Mouse (Mus musculus) hindbrain, embryonic 13.5 days (tissue): Measurements from ENCODE around the gene Olfr1428. TPM values are rescaled to one million over a fixed set of nuclear protein-coding genes. Genes with fewer than 3 reads are reported as not detected.
"Not testable (repeated sequence)": the region's sequence is repeated elsewhere in the genome, so short reads cannot be mapped to it uniquely, and the experiment has no call there.

ENCODE experiments used
- ATAC-seq: fragments of 200-750 bp; cut with Nextera tagmentation; 2 replicates; pipeline ENCODE4 v1.8.0; 2017; ENCODE audit warnings: moderate TSS enrichment; ENCODE audit not compliant: low FRiP score
- H3K27ac ChIP-seq: fragments of 300-500 bp; sonication (generic); 2 replicates; pipeline ENCODE4 v1.5.1; 2015; ENCODE audit warnings: inconsistent platforms, mild to moderate bottlenecking, moderate library complexity
- H3K27me3 ChIP-seq: fragments of 300-500 bp; sonication (generic); 2 replicates; pipeline ENCODE4 v1.6.1; 2015; ENCODE audit warnings: mild to moderate bottlenecking, inconsistent platforms
- H3K36me3 ChIP-seq: fragments of 300-500 bp; sonication (generic); 2 replicates; pipeline ENCODE4 v1.6.1; 2015; ENCODE audit warnings: mild to moderate bottlenecking, inconsistent platforms
- H3K4me1 ChIP-seq: fragments of 300-500 bp; sonication (generic); replicated peaks from 2 replicates; pipeline ENCODE4 v1.6.1; 2015; ENCODE audit warnings: inconsistent platforms
- H3K4me2 ChIP-seq: fragments of 300-500 bp; sonication (generic); 2 replicates; pipeline ENCODE4 v1.6.1; 2015; ENCODE audit warnings: inconsistent platforms, mild to moderate bottlenecking, moderate library complexity
- H3K4me3 ChIP-seq: fragments of 300-500 bp; sonication (generic); 2 replicates; pipeline ENCODE4 v1.5.1; 2015; ENCODE audit warnings: mild to moderate bottlenecking, inconsistent platforms
- H3K9ac ChIP-seq: fragments of 300-500 bp; sonication (generic); 2 replicates; pipeline ENCODE4 v1.6.1; 2015; ENCODE audit warnings: mild to moderate bottlenecking, inconsistent platforms
- H3K9me3 ChIP-seq: fragments of 300-500 bp; sonication (generic); 2 replicates; pipeline ENCODE4 v1.6.1; 2016; ENCODE audit warnings: inconsistent platforms
- WGBS: fragments of 180-500 bp; shearing (Covaris S2); methylation state at CpG from one replicate; pipeline ENCODE4 v1.1.7; 2015; 5-methylcytosine and 5-hydroxymethylcytosine counted together
- polyA plus RNA-seq: library from polyadenylated mRNA; unstranded; fragments of >200 nt; fragmentation: Nextera tagmentation; extraction: Ambion mirVana; gene quantifications from 2 replicates; pipeline ENCODE4 v1.2.1, GENCODE M21; 2015

Gene Olfr1428
- not detected in 2 replicates for polyA plus RNA-seq

DNA sequence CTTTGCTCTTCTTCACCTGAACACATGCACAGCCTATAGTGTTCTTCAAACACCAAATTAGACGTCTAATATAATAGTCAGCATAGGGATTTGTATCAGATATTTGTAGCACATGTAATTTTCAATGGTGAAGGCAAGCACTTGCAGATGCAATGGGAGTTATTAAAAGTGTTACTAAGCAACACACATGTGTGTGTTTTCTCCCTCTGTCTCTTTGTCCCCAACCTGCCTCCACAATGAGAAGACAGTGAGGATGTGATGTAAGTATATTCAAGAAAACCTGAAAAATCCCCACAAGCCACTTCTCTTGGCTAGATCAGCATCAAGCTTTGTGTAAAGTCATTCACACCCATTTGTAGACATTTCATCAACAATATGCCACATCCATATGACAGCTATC is at the start of gene Olfr1428:
Gene Olfr1428 (minus strand): TSS at position 101 of the 400 bp plus-strand sequence.
- Histone ChIP-seq H3K9me3 (no peaks in the 10 kb centered on the region), H3K27ac (no peak within 1 kb of the TSS), H3K4me3 (no peak within 1 kb of the TSS), H3K4me2 (no peak within 1 kb of the TSS), H3K4me1 (no peaks in the 10 kb centered on the region), H3K27me3 (no peaks in the 10 kb centered on the region), H3K9ac (no peak within 1 kb of the TSS), H3K36me3 (no peaks in the 10 kb centered on the region)
- ATAC-seq, result no peak
- WGBS, result 85% methylated on average over 1 of the region's 1 CpGs

DNA sequence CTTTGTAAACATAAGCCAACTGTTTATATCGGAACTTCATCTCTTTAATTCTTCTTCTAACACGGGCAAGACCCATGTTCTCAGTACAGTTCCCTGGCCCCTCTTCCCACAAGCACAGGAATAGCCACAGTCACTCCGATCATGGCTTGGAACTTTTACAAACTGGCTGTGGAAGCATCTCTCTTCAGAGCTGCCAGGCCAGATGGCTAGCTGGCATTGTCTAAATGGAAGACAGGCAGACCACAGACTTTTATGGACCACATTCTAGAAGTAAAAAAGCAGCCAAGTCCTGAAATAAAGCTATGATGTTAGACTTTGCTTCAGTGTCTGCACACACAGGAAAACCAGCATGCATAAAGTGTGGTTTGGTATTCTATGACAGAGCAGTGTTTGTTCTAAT is 29.8 kb upstream of the Olfr1428 start:
- Histone ChIP-seq H3K27ac (no peak overlapping the region), H3K4me1 (no peaks in the 10 kb centered on the region), H3K9ac (no peak overlapping the region), H3K4me2 (no peak overlapping the region), H3K36me3 (no peaks in the 10 kb centered on the region), H3K27me3 (no peaks in the 10 kb centered on the region), H3K4me3 (no peak overlapping the region), H3K9me3 (no peaks in the 10 kb centered on the region)
- ATAC-seq, result no peak
- 95% methylated on average over 3 of the region's 3 CpGs for WGBS

DNA sequence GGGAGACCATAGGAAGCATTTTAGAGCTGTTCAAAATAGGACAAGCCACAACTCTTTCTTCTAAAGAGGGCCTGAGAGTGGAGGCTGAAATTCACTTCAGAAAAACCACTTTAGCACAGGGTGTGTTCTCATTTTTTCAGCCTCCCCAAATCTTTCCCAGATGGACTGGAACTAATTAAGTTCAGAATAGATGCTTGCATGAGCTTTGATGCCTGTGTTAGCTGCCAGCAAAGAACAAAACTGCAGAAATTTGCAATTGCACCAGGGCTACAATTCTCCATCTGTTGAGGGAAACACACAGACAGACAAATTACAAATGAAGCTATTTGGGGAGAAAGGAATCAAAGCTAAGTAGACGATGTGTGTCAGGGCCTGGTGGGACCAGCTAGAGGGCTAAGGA is 27.7 kb upstream of the Olfr1428 start:
- H3K9ac ChIP-seq, result no peak overlapping the region
- no peaks in the 10 kb centered on the region for H3K9me3 ChIP-seq
- WGBS, result 51% methylated on average over 1 of the region's 1 CpGs
- H3K4me3 ChIP-seq, result no peak overlapping the region
- H3K27ac ChIP-seq, result no peak overlapping the region
- no peak for ATAC-seq
- no peaks in the 10 kb centered on the region for H3K36me3 ChIP-seq
- H3K4me2 ChIP-seq, result no peak overlapping the region
- no peaks in the 10 kb centered on the region for H3K27me3 ChIP-seq
- H3K4me1 ChIP-seq, result no peaks in the 10 kb centered on the region

DNA sequence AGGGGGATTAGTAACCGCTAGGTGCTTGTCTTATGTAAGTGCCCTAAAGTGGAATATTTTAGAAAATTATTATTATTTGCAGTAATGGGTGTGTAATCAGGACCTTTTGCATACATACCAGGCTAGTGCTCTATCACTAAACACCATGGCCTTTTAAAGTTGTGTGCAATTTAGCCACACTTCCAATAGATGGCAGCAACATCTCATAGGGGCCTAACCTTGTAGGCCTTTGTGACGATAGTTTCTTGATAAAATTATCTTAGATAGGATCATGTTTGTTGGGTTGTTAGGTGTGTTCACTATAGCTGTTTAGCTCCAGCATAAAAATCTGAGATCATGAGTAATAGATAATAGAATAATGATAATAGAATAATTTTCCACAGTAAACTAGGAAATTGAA is 18.6 kb upstream of the Olfr1428 start:
- Histone ChIP-seq H3K4me1 (no peaks in the 10 kb centered on the region), H3K9ac (no peak overlapping the region), H3K27ac (no peak overlapping the region), H3K4me3 (no peak overlapping the region), H3K27me3 (no peaks in the 10 kb centered on the region), H3K36me3 (no peaks in the 10 kb centered on the region), H3K4me2 (no peak overlapping the region), H3K9me3 (no peaks in the 10 kb centered on the region)
- WGBS, result 39% methylated on average over 2 of the region's 2 CpGs
- ATAC-seq, result no peak

DNA sequence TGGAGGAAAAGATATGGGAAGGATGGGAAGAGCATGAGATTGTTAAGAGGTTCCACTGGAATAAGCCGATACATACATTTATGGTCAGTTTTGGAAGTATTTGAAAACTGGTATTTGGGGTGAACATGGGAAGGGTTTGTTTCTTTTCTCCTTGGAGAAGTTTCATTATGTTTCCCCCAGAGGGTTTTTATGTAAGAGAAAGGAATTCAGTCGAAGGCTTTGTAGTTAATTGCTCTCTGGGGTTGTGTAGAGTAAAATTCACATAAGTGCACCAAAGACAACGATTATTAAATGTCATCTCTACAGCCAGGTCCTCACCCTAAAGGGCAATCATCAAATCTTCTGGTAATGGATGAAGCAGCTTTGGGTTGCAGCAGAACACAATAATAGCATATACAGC is 7.4 kb upstream of the Olfr1428 start, which contains the start of gene Olfr76:
Gene Olfr76 (minus strand): TSS at position 101 of the 400 bp plus-strand sequence.
- Histone ChIP-seq H3K27me3 (no peaks in the 10 kb centered on the region), H3K4me3 (no peak within 1 kb of the TSS), H3K9ac (no peak within 1 kb of the TSS), H3K27ac (no peak within 1 kb of the TSS), H3K4me1 (no peaks in the 10 kb centered on the region), H3K9me3 (no peaks in the 10 kb centered on the region), H3K36me3 (no peaks in the 10 kb centered on the region), H3K4me2 (no peak within 1 kb of the TSS)
- 83% methylated on average over 3 of the region's 3 CpGs for WGBS
- no peak for ATAC-seq

DNA sequence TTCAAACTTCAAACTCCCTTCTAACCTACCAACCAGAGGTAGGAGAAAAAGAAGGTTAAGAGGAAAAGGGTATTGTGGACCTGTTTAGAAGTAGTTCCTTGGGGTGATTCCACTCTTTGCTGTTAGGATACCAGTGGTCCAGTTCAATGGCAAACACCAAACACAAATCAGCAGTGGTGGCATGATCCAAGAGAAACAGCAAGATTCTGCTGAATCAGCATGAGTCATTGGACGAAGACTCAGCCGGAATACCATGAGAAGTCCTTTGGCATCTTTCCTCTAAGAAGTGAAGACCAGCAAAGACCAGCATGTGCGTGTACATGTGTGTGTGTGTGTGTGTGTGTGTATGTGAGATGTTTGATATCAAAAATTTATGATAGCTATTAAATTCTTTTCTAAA is 767 bp upstream of the Olfr1428 start:
- Histone ChIP-seq H3K27ac (no peak overlapping the region), H3K27me3 (no peaks in the 10 kb centered on the region), H3K4me3 (no peak overlapping the region), H3K4me1 (no peaks in the 10 kb centered on the region), H3K4me2 (no peak overlapping the region), H3K9ac (no peak overlapping the region), H3K36me3 (no peaks in the 10 kb centered on the region), H3K9me3 (no peaks in the 10 kb centered on the region)
- no peak for ATAC-seq
- WGBS, result 95% methylated on average over 3 of the region's 3 CpGs

DNA sequence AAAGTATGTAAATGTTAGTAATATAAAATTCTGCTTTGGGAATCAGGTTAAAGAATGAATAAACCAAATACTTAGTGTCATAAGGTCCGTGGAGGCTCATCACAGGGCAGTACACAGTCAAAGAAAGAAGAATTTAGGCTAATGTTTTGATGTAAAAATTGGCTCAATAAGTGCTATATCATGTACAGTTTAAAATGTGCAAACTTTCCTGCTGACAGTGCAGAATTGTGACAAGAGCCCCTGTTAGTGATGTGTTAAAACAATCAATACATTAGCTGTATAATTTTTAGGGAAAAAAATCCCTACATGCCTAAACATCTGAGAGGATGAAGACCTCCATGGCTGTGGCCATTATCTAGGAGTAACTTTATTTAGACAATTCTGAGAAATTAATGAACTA is 1.9 kb downstream of the Olfr1428 start:
- ATAC-seq, result no peak

DNA sequence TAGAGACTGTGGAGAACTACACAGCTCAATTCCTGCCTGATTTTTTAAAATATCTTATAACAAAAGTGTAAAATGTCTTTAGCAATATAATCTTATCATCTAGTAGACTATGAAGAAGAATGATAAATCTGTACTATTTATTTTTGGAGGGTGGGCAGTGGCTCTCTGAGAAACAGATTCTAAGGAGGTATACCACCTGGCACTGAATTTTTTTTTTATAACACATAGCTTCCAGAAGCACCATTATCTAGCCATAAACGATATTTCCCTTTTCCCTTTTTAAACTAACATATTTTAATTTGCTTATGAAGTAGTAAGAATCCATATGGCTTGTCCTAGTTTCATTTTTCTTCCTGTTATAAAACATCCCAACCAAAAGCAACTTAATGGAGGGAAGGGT is 11.2 kb downstream of the Olfr1428 start:
- Histone ChIP-seq H3K27ac (no peak overlapping the region), H3K4me3 (no peak overlapping the region), H3K4me1 (no peaks in the 10 kb centered on the region), H3K4me2 (no peak overlapping the region), H3K36me3 (no peaks in the 10 kb centered on the region), H3K9me3 (no peaks in the 10 kb centered on the region), H3K27me3 (no peaks in the 10 kb centered on the region), H3K9ac (no peak overlapping the region)
- no peak for ATAC-seq
- 65% methylated on average over 1 of the region's 1 CpGs for WGBS

More for the DNA sequence above, 1.9 kb downstream of the Olfr1428 start:
- Histone ChIP-seq H3K9ac (no peak overlapping the region), H3K4me1 (no peaks in the 10 kb centered on the region), H3K4me3 (no peak overlapping the region), H3K4me2 (no peak overlapping the region), H3K36me3 (no peaks in the 10 kb centered on the region), H3K9me3 (no peaks in the 10 kb centered on the region), H3K27ac (no peak overlapping the region), H3K27me3 (no peaks in the 10 kb centered on the region)
- WGBS, result 67% methylated on average over 1 of the region's 1 CpGs

DNA sequence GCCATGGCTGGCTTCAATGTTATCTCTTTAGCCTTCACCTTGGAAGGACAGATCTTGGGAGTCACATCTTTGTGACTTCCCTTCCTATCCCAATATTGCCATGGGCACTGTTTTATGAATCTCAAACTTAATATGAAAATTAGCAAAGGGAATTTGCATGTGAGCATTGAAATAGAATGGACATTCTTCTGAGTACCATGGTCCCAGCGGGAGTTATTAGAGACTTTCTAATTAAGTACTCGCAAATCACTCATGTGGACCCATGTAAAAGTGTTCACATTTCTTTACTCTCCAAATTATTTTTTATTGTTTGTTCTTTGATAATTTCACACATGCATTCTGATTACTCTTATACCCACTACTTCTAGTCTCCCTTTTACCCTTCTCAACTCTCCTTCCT is 12.5 kb downstream of the Olfr1428 start, which contains the start of gene Olfr1427:
Gene Olfr1427 (minus strand): TSS at position 101 of the 400 bp plus-strand sequence.
- no peak within 1 kb of the TSS for H3K4me3 ChIP-seq
- H3K27ac ChIP-seq, result no peak within 1 kb of the TSS
- no peaks in the 10 kb centered on the region for H3K4me1 ChIP-seq
- 91% methylated on average over 2 of the region's 2 CpGs for WGBS
- H3K36me3 ChIP-seq, result no peaks in the 10 kb centered on the region
- no peak for ATAC-seq
- H3K9ac ChIP-seq, result no peak within 1 kb of the TSS
- H3K9me3 ChIP-seq, result no peaks in the 10 kb centered on the region
- no peaks in the 10 kb centered on the region for H3K27me3 ChIP-seq
- no peak within 1 kb of the TSS for H3K4me2 ChIP-seq

DNA sequence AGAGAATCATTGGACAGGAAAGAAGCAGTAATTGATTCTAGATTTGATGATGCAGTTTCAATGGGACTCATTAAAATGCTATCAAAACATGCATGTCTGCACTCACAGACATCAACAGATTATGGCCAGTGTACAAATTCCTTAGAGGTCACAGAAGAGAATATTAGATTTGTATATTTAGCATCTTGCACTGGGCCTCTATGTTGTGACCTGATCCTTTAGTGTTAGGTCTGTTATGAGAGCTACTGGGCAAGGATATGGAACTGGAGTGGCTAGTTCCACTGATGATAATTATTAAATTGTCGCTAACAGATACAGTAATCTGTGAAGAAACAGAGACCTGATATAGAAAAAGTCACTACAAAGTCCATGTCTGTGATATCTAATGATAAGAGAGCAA is 23.8 kb downstream of the Olfr1428 start, which contains the start of gene Olfr1426:
Gene Olfr1426 (minus strand): TSS at position 101 of the 400 bp plus-strand sequence.
- H3K4me3 ChIP-seq, result no peak within 1 kb of the TSS
- no peak within 1 kb of the TSS for H3K9ac ChIP-seq
- no peaks in the 10 kb centered on the region for H3K4me1 ChIP-seq
- H3K27ac ChIP-seq, result no peak within 1 kb of the TSS
- H3K9me3 ChIP-seq, result no peaks in the 10 kb centered on the region
- H3K36me3 ChIP-seq, result no peaks in the 10 kb centered on the region
- ATAC-seq, result no peak
- WGBS, result 91% methylated on average over 1 of the region's 1 CpGs
- H3K4me2 ChIP-seq, result no peak within 1 kb of the TSS
- H3K27me3 ChIP-seq, result no peaks in the 10 kb centered on the region

DNA sequence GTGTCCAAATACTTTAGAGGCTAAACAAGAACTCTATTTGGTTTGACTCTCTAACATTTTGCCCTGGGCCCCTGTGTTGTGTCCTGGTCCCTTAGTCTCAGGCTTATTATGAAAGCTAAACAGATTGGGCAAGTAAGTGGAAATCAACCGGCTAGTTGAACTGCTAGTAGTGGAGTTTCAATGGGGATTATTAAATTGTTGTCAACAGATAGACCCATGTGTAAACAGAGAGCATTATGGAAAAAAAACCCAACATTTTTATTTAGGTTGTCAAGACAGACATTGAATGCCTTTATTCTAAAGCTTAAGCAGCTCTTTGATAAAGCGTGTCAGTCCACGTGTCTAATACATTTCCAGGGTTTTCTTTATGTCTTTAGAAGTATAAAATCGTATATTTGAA is 38.1 kb downstream of the Olfr1428 start, which contains the start of gene Olfr1425:
Gene Olfr1425 (minus strand): TSS at position 101 of the 400 bp plus-strand sequence.
- H3K27me3 ChIP-seq, H3K4me1 ChIP-seq, H3K27ac ChIP-seq, ATAC-seq, H3K4me3 ChIP-seq, H3K36me3 ChIP-seq, H3K4me2 ChIP-seq, H3K9me3 ChIP-seq, H3K9ac ChIP-seq: not testable (repeated sequence)
- 88% methylated on average over 4 of the region's 4 CpGs for WGBS

DNA sequence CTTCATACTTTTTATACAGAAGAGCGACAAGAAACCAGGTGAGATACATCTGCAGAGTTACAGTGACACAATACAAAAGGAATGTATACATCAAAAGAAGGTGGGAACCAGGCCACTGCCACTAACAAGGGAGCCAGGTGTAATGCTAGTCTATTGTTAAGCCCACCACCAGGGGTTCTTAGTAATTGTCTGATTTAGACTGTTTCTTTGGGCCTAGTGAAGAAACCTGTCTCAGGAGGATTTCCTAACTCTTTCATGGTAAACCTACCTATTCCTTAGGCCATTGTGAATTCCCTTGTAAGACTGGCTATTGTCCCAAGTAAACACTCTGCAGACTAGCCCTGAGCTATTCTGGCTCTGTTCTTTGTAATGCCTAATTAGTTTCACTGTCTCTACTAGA is 46.2 kb downstream of the Olfr1428 start:
- ATAC-seq, H3K4me2 ChIP-seq, H3K9ac ChIP-seq, H3K27ac ChIP-seq, H3K4me1 ChIP-seq, H3K9me3 ChIP-seq, H3K4me3 ChIP-seq, H3K36me3 ChIP-seq, H3K27me3 ChIP-seq: not testable (repeated sequence)
- WGBS, result 90% methylated on average over 1 of the region's 1 CpGs

DNA sequence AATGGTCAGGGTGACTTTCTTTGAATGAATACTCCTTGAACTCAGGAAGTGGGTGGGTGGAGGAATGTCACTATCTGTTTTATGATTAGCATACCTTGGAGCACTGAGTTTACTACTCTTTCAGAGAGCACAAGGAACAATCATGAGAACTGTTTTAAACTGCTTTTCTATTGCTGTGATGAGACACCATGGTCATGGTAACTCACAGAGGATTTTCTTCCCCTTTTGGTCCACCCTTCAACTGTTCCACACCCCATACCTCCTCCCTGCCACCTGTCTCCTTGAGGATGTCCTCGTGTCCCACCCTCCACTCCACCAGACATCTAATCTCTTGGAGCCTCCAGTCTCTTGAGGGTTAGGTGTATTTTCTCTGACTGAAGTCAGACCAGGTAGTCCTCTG is 47.9 kb downstream of the Olfr1428 start:
- H3K9ac ChIP-seq, ATAC-seq, H3K4me3 ChIP-seq, H3K27ac ChIP-seq, H3K27me3 ChIP-seq, H3K36me3 ChIP-seq, H3K9me3 ChIP-seq, H3K4me1 ChIP-seq, H3K4me2 ChIP-seq: not testable (repeated sequence)
- 77% methylated on average over 1 of the region's 1 CpGs for WGBS
